Mouse (Mus musculus): Measurements from ENCODE around the gene Tasp1.

The Tasp1 gene

GRCm38 (mm10) chr2:139784946-139785345, 281.7 kb downstream of the Tasp1 start:
- DNase-seq (ENCODE audit: low read depth in 1 of 2, low spot score in 2 of 2), result no peak

GRCm38 (mm10) chr2:139784465-139784864, 282.1 kb downstream of the Tasp1 start:
- DNase-seq (ENCODE audit: low read depth in 1 of 2, low spot score in 2 of 2), result no peak

Data from monocyte, adult 2 months (primary cell).